Mouse (Mus musculus) lung, postnatal 0 days (tissue): ENCODE measurements around the gene Lin7c. TPM values are rescaled to one million over a fixed set of nuclear protein-coding genes. Genes with fewer than 3 reads are reported as not detected.

Experiments
- ATAC-seq: fragments of 200-750 bp; cut with Nextera tagmentation; 2 replicates; pipeline ENCODE4 v1.8.0; 2017; ENCODE audit warnings: moderate library complexity
- DNase-seq: peaks from one replicate; pipeline ENCODE4 v3.0.0-alpha.2; 2016; ENCODE audit warnings: low spot score
- H3K27ac ChIP-seq: fragments of 300-500 bp; sonication (generic); 2 replicates; pipeline ENCODE4 v1.5.1; 2014; ENCODE audit warnings: antibody characterized with exemption, mild to moderate bottlenecking, low read length, mixed read lengths
- H3K27me3 ChIP-seq: fragments of 300-500 bp; sonication (generic); replicated peaks from 2 replicates; pipeline ENCODE4 v1.6.1; 2014; ENCODE audit warnings: low read length, mixed read lengths; ENCODE audit not compliant: insufficient read depth
- H3K36me3 ChIP-seq: fragments of 300-500 bp; sonication (generic); 2 replicates; pipeline ENCODE4 v1.6.1; 2014; ENCODE audit warnings: low read length, mixed read lengths; ENCODE audit not compliant: insufficient read depth
- H3K4me1 ChIP-seq: fragments of 300-500 bp; sonication (generic); 2 replicates; pipeline ENCODE4 v1.6.1; 2014; ENCODE audit warnings: antibody characterized with exemption, low read depth, low read length, mixed read lengths; ENCODE audit not compliant: insufficient read depth
- H3K4me2 ChIP-seq: fragments of 300-500 bp; sonication (generic); replicated peaks from 2 replicates; pipeline ENCODE4 v1.6.1; 2014; ENCODE audit warnings: low read depth, mild to moderate bottlenecking, low read length, moderate library complexity, mixed read lengths
- H3K4me3 ChIP-seq: fragments of 300-500 bp; sonication (generic); 2 replicates; pipeline ENCODE4 v1.5.1; 2014; ENCODE audit warnings: low read depth, low read length
- H3K9ac ChIP-seq: fragments of 300-500 bp; sonication (generic); replicated peaks from 2 replicates; pipeline ENCODE4 v1.6.1; 2014; ENCODE audit warnings: low read depth, mild to moderate bottlenecking
- H3K9me3 ChIP-seq: fragments of 300-500 bp; sonication (generic); 2 replicates; pipeline ENCODE4 v1.6.1; 2016; ENCODE audit warnings: low read length, mixed read lengths
- CTCF ChIP-seq: IDR thresholded peaks from 2 replicates; pipeline ENCODE4 v1.5.1; 2016; ENCODE audit warnings: antibody characterized with exemption, mild to moderate bottlenecking
- EP300 ChIP-seq: IDR thresholded peaks from 2 replicates; pipeline ENCODE4 v1.6.1; 2016; ENCODE audit warnings: antibody characterized with exemption, mild to moderate bottlenecking, control low read depth
- WGBS: fragments of 180-500 bp; shearing (Covaris S2); extraction: QIAGEN DNeasy Blood & Tissue Kit; methylation state at CpG from one replicate; pipeline ENCODE4 v1.1.7; 2014; 5-methylcytosine and 5-hydroxymethylcytosine counted together
- polyA plus RNA-seq: library from polyadenylated mRNA; unstranded; fragments of >200 nt; fragmentation: Nextera tagmentation; extraction: Ambion mirVana; gene quantifications from 2 replicates; pipeline ENCODE4 v1.2.1, GENCODE M21; 2015

Gene Lin7c
- polyA plus RNA-seq, 1 experiment from 2014 or later: 39.1 TPM

DNA sequence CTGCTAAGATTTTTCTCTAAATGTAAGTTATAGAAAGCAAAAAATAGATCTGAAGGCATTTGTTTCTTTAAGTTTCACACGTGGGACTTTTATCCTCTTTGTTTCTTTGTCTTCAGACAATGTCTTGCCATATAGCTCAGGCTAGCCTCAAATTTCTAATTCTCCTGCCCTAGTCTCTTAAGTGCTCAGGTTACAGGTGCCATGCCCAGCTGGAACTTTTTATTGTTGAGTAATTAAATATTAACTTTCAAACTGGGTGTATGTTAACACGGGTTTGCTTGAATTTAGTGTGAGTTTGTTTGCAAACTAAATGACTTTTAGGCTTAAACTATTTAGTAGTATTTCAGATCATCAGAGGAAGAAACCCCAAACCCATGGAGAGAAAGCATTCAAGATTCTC is 9.5 kb upstream of the Lin7c start:
- no peaks in the 10 kb centered on the region for H3K27me3 ChIP-seq
- no peak for DNase-seq
- no peak overlapping the region for H3K4me2 ChIP-seq
- H3K9me3 ChIP-seq: no peaks in the 10 kb centered on the region
- H3K9ac ChIP-seq: no peak overlapping the region
- no peaks in the 10 kb centered on the region for H3K36me3 ChIP-seq
- 33% methylated on average over 2 of the region's 2 CpGs for WGBS
- H3K27ac ChIP-seq: no peak overlapping the region
- no peak for TF ChIP-seq EP300
- TF ChIP-seq CTCF: no peak
- H3K4me3 ChIP-seq: no peak overlapping the region
- no peak for ATAC-seq
- H3K4me1 ChIP-seq: no peaks in the 10 kb centered on the region

DNA sequence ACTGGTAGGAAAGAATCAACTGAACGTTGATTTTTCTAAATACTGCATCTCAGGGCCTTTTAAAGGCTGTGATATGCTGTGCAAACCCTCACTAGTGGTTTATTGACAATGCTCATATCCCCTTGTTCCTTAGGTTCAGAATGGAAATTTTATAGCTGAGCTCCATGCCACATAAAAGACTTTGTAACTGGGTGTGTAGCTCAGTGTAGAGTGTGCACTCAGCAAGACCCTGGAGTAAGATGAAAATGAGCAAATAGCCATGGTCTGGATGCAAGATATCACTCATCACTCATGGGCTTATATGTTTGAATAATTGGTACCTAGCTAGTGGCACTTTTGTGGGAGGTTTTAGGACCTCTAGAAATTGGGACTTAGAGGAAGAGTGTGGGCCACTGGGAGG is 9.0 kb upstream of the Lin7c start:
- DNase-seq (no peak), ATAC-seq (no peak)
- Histone ChIP-seq H3K4me1 (no peaks in the 10 kb centered on the region), H3K36me3 (no peaks in the 10 kb centered on the region), H3K4me2 (no peak overlapping the region), H3K9me3 (no peaks in the 10 kb centered on the region), H3K9ac (no peak overlapping the region), H3K27ac (no peak overlapping the region), H3K4me3 (no peak overlapping the region), H3K27me3 (no peaks in the 10 kb centered on the region)
- WGBS: 39% methylated on average over 1 of the region's 1 CpGs
- TF ChIP-seq CTCF (no peak), EP300 (no peak)

DNA sequence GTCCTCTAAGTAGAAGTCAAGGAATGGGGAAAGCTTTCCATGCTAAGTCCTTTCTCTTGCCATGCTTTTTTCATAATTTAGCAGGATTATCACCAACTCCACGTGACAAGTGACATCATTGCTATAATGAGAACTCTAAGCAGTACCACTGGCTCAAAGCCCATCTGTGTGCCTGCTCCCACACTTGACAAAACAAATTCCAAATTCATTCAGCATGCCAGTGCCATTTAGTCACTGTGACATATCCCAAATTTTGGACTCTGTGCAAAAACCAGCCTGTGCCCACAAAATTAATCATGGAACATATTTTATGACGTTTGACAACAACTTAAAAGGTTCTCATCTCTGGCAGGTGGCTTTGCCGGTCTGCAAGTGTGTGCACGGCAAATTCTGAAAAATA is 6.5 kb upstream of the Lin7c start:
- no peak overlapping the region for H3K9ac ChIP-seq
- no peaks in the 10 kb centered on the region for H3K9me3 ChIP-seq
- ATAC-seq (no peak), DNase-seq (no peak)
- TF ChIP-seq EP300: no peak
- TF ChIP-seq CTCF: no peak
- H3K4me1 ChIP-seq: no peaks in the 10 kb centered on the region
- no peaks in the 10 kb centered on the region for H3K27me3 ChIP-seq
- WGBS: 65% methylated on average over 4 of the region's 4 CpGs
- H3K4me3 ChIP-seq: no peak overlapping the region
- no peaks in the 10 kb centered on the region for H3K36me3 ChIP-seq
- no peak overlapping the region for H3K4me2 ChIP-seq
- H3K27ac ChIP-seq: no peak overlapping the region

DNA sequence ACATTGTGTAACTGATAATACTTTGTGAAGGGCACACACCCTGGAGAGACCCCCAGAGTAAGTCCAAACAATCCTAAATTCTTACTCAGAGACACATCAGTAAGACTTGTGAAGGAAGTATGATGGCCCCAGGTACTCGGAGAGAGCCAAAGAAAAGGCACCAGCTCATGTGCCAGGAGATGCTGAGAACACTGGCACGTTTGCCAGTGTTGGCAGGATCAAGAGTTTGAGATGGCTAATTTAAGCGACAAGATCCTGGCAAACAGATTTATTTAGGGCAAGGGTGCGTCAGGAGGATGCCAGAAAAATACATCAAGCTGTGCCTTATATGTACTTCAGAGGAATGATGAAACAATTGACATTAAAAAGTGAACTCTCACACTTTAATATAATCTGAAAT is 6.1 kb upstream of the Lin7c start:
- no peak for DNase-seq
- WGBS: 52% methylated on average over 4 of the region's 4 CpGs
- TF ChIP-seq EP300 (no peak), CTCF (no peak)

DNA sequence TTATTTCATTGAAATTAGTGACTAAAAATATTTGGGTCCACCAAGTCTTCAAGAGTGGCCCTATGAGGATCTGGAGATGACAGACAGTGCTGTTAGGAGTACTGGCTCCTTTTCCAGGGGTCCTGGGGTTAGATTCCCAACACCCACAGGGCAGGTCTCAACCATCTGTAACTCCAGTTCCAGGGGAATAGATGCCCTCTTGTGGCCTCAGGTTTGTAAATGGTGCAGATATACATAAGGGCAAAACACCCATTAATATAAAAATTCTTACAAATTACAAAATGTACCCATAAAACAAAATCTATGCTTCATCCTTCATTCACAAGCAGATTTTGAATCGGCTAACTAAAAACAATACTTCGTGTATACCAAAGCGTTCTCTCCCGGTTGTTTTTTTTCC is 585 bp upstream of the Lin7c start:
- peaks cover 11% of the 10 kb centered on the region; the same call in 1 of the 2 replicates for H3K4me1 ChIP-seq
- no peak overlapping the region for H3K27ac ChIP-seq
- TF ChIP-seq EP300 (no peak), CTCF (peak; percentile 28)
- H3K4me2 ChIP-seq: peak overlapping the region; percentile 70
- peak overlapping the region; percentile 86 for H3K9ac ChIP-seq
- no peak for ATAC-seq
- peaks cover 9% of the 10 kb centered on the region; the same call in 1 of the 2 replicates for H3K36me3 ChIP-seq
- no peaks in the 10 kb centered on the region for H3K9me3 ChIP-seq
- DNase-seq: no peak
- peak overlapping the region; percentile 96 for H3K4me3 ChIP-seq
- H3K27me3 ChIP-seq: no peaks in the 10 kb centered on the region
- 34% methylated on average over 4 of the region's 4 CpGs for whole genome bisulfite sequencing

More for the DNA sequence above, 6.1 kb upstream of the Lin7c start:
- Histone ChIP-seq H3K4me1 (no peaks in the 10 kb centered on the region), H3K9ac (no peak overlapping the region), H3K36me3 (no peaks in the 10 kb centered on the region), H3K27me3 (no peaks in the 10 kb centered on the region), H3K27ac (no peak overlapping the region), H3K4me3 (no peak overlapping the region), H3K9me3 (no peaks in the 10 kb centered on the region), H3K4me2 (no peak overlapping the region)
- no peak for ATAC-seq

DNA sequence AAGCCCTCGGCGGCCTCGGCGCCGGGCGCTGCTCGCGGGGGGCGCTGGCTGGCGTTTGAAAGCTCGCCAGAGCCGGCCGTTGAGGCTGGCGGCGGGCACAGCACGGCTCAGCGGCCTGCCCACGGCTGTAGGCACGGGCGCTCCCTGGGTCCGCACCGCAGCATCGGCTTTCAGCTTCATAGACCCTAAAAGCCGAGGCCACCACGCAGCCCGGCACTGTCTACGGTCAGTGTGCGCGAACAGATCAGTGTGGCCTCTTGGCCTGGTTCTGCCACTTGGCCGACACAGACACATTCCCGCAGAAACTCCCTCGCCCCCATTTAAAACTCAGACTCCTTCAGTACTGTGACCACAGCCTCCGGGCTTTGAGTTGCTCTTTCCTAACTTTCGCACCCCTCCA is 378 bp downstream of the Lin7c start:
- Histone ChIP-seq H3K4me1 (peaks cover 11% of the 10 kb centered on the region; the same call in 1 of the 2 replicates), H3K9ac (peak overlapping the region; percentile 86), H3K9me3 (no peaks in the 10 kb centered on the region), H3K27me3 (no peaks in the 10 kb centered on the region), H3K4me2 (peak overlapping the region; percentile 70), H3K36me3 (peaks cover 14% of the 10 kb centered on the region; the same call in 1 of the 2 replicates), H3K4me3 (peak overlapping the region; percentile 96), H3K27ac (peak overlapping the region; percentile 93)
- under 1% methylated on average over 28 of the region's 34 CpGs for WGBS
- peak; percentile 51 for DNase-seq
- TF ChIP-seq EP300 (no peak), CTCF (no peak)
- peak; percentile 80 for ATAC-seq

DNA sequence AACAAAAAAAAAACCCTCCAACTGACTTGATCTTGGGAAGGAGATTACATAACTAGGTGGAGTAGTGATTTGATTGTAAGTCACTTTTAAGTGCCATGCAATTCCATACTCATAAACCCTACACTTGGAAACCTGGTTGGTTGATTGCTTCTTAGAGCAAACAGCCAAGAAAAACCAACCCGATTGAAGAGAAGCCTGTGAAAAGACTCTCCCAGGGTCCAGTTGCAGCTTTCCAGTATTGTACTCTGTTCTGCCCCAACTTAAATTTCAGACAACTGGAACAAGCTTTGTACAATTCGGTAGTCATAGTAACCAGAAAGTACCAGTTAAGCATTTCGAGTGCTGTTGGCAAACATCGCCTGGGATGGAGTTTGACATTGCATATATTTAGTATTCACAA is 818 bp downstream of the Lin7c start:
- ATAC-seq: no peak
- Histone ChIP-seq H3K4me3 (peak overlapping the region; percentile 96), H3K4me1 (peaks cover 11% of the 10 kb centered on the region; the same call in 1 of the 2 replicates), H3K9ac (peak overlapping the region; percentile 86), H3K4me2 (peak overlapping the region; percentile 70), H3K27me3 (no peaks in the 10 kb centered on the region), H3K27ac (peak overlapping the region; percentile 93), H3K9me3 (no peaks in the 10 kb centered on the region), H3K36me3 (peaks cover 16% of the 10 kb centered on the region; the same call in 1 of the 2 replicates)
- 18% methylated on average over 4 of the region's 4 CpGs for WGBS
- TF ChIP-seq CTCF (no peak), EP300 (0 out of 2 replicates have a peak, but pooled peaks have one; percentile 38)
- DNase-seq: peak; percentile 78
